ENCODE assay signal across 21 mouse cellular contexts in the genomic region with DNA sequence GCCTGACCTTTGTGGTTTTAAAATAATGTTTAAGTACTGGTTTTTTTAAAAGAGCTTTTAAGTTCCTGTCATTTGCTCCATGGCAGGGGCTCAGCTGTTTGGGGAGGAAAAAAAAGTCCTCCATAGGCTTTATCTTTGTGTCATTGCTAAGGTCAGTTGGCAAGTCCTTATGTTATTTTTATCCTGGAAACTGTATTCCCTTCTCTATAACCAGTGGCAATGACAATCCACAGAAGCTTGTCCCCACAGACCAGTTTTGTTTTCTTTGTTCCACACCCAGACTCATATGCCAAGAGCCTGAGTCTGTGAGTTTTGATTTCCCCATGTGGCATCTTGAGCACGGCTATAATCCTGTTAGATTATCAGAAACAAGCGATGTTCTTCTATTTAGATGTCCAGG. TPM values are rescaled to one million over a fixed set of nuclear protein-coding genes. Genes with fewer than 3 reads are reported as not detected.
DNase-seq lines count a peak whose midpoint lies in the region; ATAC-seq and TF ChIP-seq lines count a peak whose summit lies in the region.
"Had no signal": no experiment of that assay in that cellular context is flagged by ENCODE, and none has a peak within 500 bp of the region (broad histone marks: within the 10 kb centered on the region; RNA-seq: fewer than 3 reads in every experiment).

No protein-coding gene starts in this region.

- WGBS in heart, embryonic 12.5 days, result 26% methylated on average over 2 of the region's 2 CpGs
- 72% methylated on average over 2 of the region's 2 CpGs for WGBS in liver, embryonic 15.5 days (ENCODE audit: insufficient replicate concordance)

- no peak overlapping the region for H3K4me2 ChIP-seq in heart, embryonic 12.5 days
- peak overlapping the region; percentile 19 for H3K4me2 ChIP-seq in liver, embryonic 15.5 days
- H3K4me2 ChIP-seq: embryonic facial prominence, embryonic 15.5 days; forebrain, embryonic 15.5 days; hindbrain, embryonic 15.5 days; limb, embryonic 12.5 days; lung, embryonic 14.5 days; midbrain, embryonic 12.5 days had no signal

- H3K36me3 ChIP-seq in heart, embryonic 12.5 days, result peaks cover 9% of the 10 kb centered on the region
- H3K36me3 ChIP-seq in liver, embryonic 15.5 days (replicated peaks), result peaks cover 74% of the 10 kb centered on the region
- H3K36me3 ChIP-seq: embryonic facial prominence, embryonic 15.5 days; limb, embryonic 12.5 days; midbrain, embryonic 12.5 days had no signal

- H3K27ac ChIP-seq in layer of hippocampus, adult 2 months, result peak overlapping the region; percentile 5; the same call in 1 of the 2 replicates
- H3K27ac ChIP-seq in heart, embryonic 12.5 days (ENCODE audit: poor library complexity, severe bottlenecking), result peak overlapping the region; percentile 90
- H3K27ac ChIP-seq in liver, embryonic 15.5 days (replicated peaks), result peak overlapping the region; percentile 42
- H3K27ac ChIP-seq: embryonic facial prominence, embryonic 15.5 days; forebrain, embryonic 15.5 days; hindbrain, embryonic 15.5 days; limb, embryonic 12.5 days; midbrain, embryonic 12.5 days had no signal

- H3K9ac ChIP-seq in heart, embryonic 12.5 days, result no peak overlapping the region
- no peak overlapping the region for H3K9ac ChIP-seq in liver, embryonic 15.5 days
- H3K9ac ChIP-seq: embryonic facial prominence, embryonic 15.5 days; forebrain, embryonic 15.5 days; hindbrain, embryonic 15.5 days; limb, embryonic 12.5 days; lung, embryonic 14.5 days; midbrain, embryonic 12.5 days had no signal

- H3K4me3 ChIP-seq in layer of hippocampus, adult 2 months, result no peak overlapping the region
- H3K4me3 ChIP-seq in heart, embryonic 12.5 days, result no peak overlapping the region
- H3K4me3 ChIP-seq in liver, embryonic 15.5 days (replicated peaks), result no peak overlapping the region
- H3K4me3 ChIP-seq: embryonic facial prominence, embryonic 15.5 days; forebrain, embryonic 15.5 days; hindbrain, embryonic 15.5 days; limb, embryonic 12.5 days; midbrain, embryonic 12.5 days had no signal

- no peaks in the 10 kb centered on the region for H3K9me3 ChIP-seq in heart, embryonic 12.5 days (replicated peaks)
- no peaks in the 10 kb centered on the region for H3K9me3 ChIP-seq in liver, embryonic 15.5 days (replicated peaks)
- H3K9me3 ChIP-seq: embryonic facial prominence, embryonic 15.5 days; forebrain, embryonic 15.5 days; hindbrain, embryonic 15.5 days; limb, embryonic 12.5 days; midbrain, embryonic 12.5 days had no signal

- H3K4me1 ChIP-seq in heart, embryonic 12.5 days (replicated peaks), result peaks cover 43% of the 10 kb centered on the region
- H3K4me1 ChIP-seq in liver, embryonic 15.5 days (replicated peaks), result peaks cover 78% of the 10 kb centered on the region
- H3K4me1 ChIP-seq: embryonic facial prominence, embryonic 15.5 days; forebrain, embryonic 15.5 days; limb, embryonic 12.5 days; midbrain, embryonic 12.5 days had no signal

- DNase-seq in heart, adult 11 months, result peak; percentile 87
- no peak for DNase-seq in heart, postnatal 36 days
- DNase-seq in layer of hippocampus, adult 2 months (ENCODE audit: low spot score in 2 of 2), result no peak
- DNase-seq in layer of hippocampus, postnatal 14 days (ENCODE audit: low spot score in 2 of 2), result no peak
- no peak for DNase-seq in ovary, postnatal 14 days (ENCODE audit: low spot score)
- no peak for DNase-seq in thymus, postnatal 36 days
- DNase-seq: adrenal gland, postnatal 14 days; cerebellum, adult 9-10 months; gastrocnemius, postnatal 14 days; kidney, adult 8-10 months; kidney, postnatal 14 days; layer of hippocampus, postnatal 36 days; lung, embryonic 14.5 days; thymus, adult 18-20 months had no signal

- no peaks in the 10 kb centered on the region for H3K27me3 ChIP-seq in heart, embryonic 12.5 days (replicated peaks)
- H3K27me3 ChIP-seq in liver, embryonic 15.5 days, result no peaks in the 10 kb centered on the region
- H3K27me3 ChIP-seq: embryonic facial prominence, embryonic 15.5 days; forebrain, embryonic 15.5 days; hindbrain, embryonic 15.5 days; limb, embryonic 12.5 days; midbrain, embryonic 12.5 days had no signal

- intact Hi-C loops in heart, postnatal 36 days (cut with DNase I), result no loop called here

- no peak for TF ChIP-seq CTCF in layer of hippocampus, adult 2 months (conservative IDR thresholded peaks at IDR 0.05)

- peak; percentile 74 for ATAC-seq in heart, embryonic 12.5 days (ENCODE audit: insufficient number of reproducible peaks, low FRiP score)
- no peak for ATAC-seq in liver, embryonic 15.5 days (ENCODE audit: insufficient read depth)
- ATAC-seq: forebrain, embryonic 15.5 days had no signal

RNA-seq across cellular contexts. Expression of a gene that starts 21.6 kb away (rescaled TPM):
- 100 to 1,000 TPM in 1 of 2 experiments, 10 to 100 TPM in 1; 86.7 to 102 TPM for total RNA-seq in heart, postnatal 36 days (2021)
- 100 to 1,000 TPM; 153 to 156 TPM for total RNA-seq in layer of hippocampus, adult 2 months (2021)
- total RNA-seq in layer of hippocampus, postnatal 14 days (2021), result 100 to 1,000 TPM; 125 to 140 TPM
- polyA plus RNA-seq in heart, embryonic 12.5 days (2016; fragmentation: Nextera tagmentation; extraction: Ambion mirVana), result 13.6 and 16.0 TPM in 2 replicates
- polyA plus RNA-seq in liver, embryonic 15.5 days (2015; fragmentation: Nextera tagmentation; extraction: Ambion mirVana), result 19.0 and 19.1 TPM in 2 replicates

Comparison
In these comparisons a context has a peak if more than half of its experiments do, and no peak if none do; other contexts are left out.
1. H3K27ac ChIP-seq: peak in every context shown above with its lines; median percentile 90 in heart, embryonic 12.5 days; 42 in liver, embryonic 15.5 days; 5 in layer of hippocampus, adult 2 months.